Mouse (Mus musculus): ENCODE measurements at regions not wholly inside any gene's neighbourhood (a gene's known extent, or its start where the extent isn't known, plus 50 kb on each side); places are given as distances from the start of the nearest gene placed in this dataset.
"Not testable (repeated sequence)": the region's sequence is repeated elsewhere in the genome, so short reads cannot be mapped to it uniquely, and the experiment has no call there.

DNA sequence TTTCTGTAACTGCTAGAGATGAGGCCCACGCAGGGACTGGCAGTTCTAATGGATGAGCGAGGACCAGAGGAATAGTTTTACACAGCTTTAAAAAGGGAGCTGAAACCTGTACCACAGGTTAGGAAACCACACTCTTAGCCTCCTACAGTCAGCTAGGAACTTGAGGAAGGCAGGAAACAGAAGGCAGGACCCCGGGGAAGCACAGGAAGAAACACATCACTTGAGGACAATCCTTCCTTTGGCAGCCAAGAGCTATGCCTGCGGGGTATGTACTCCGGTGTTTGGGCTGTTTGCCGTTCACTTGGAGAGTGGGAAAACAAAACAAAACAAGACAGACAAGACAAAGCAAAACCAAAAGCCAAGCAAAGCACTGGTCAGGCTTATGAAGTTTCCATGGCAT lies 76.0 kb downstream of the Dynlt1b start:
- TF ChIP-seq POLR2A (IDR thresholded peaks at IDR 0.05; ENCODE audit: low read depth, low read length); CTCF (IDR thresholded peaks at IDR 0.05; ENCODE audit: extremely low read depth, insufficient read length, insufficient replicate concordance, low read depth, low read length): not testable (repeated sequence)
